Mouse (Mus musculus) ES-Bruce4 (cell line): ENCODE data around the gene Zbtb42. TPM values are rescaled to one million over a fixed set of nuclear protein-coding genes. Genes with fewer than 3 reads are reported as not detected.

ENCODE experiments used
- H3K27ac ChIP-seq: 2 replicates; pipeline ENCODE4 v1.5.1; 2012; ENCODE audit warnings: low read length, inconsistent platforms; ENCODE audit not compliant: insufficient read depth
- H3K27me3 ChIP-seq: 2 replicates; pipeline ENCODE4 v1.6.1; 2012; ENCODE audit warnings: mild to moderate bottlenecking, low read length, inconsistent platforms; ENCODE audit not compliant: control insufficient read depth, poor library complexity, insufficient read depth, severe bottlenecking
- H3K36me3 ChIP-seq: 2 replicates; pipeline ENCODE4 v1.6.1; 2012; ENCODE audit warnings: inconsistent platforms, mild to moderate bottlenecking, low read length, moderate library complexity; ENCODE audit not compliant: control insufficient read depth, poor library complexity, insufficient read depth, severe bottlenecking
- H3K4me1 ChIP-seq: one replicate; pipeline ENCODE4 v1.8.1; 2011; ENCODE audit warnings: low read length; ENCODE audit not compliant: control insufficient read depth, insufficient read depth
- H3K4me3 ChIP-seq: 2 replicates; pipeline ENCODE4 v1.5.1; 2011; ENCODE audit warnings: low read depth, mild to moderate bottlenecking, low read length
- H3K9ac ChIP-seq: 2 replicates; pipeline ENCODE4 v1.6.1; 2012; ENCODE audit warnings: low read depth, mild to moderate bottlenecking, inconsistent platforms; ENCODE audit not compliant: poor library complexity, severe bottlenecking
- H3K9me3 ChIP-seq: replicated peaks from 2 replicates; pipeline ENCODE4 v1.6.1; 2012; ENCODE audit warnings: mild to moderate bottlenecking, low read length, inconsistent platforms; ENCODE audit not compliant: control insufficient read depth, poor library complexity, insufficient read depth, severe bottlenecking
- CTCF ChIP-seq: IDR thresholded peaks from one replicate; pipeline ENCODE4 v1.8.1; 2011; ENCODE audit warnings: low read depth, low read length
- EP300 ChIP-seq: IDR thresholded peaks from 2 replicates; pipeline ENCODE4 v1.6.1; 2011; ENCODE audit warnings: low read depth, low read length; ENCODE audit not compliant: insufficient read depth
- POLR2A ChIP-seq: IDR thresholded peaks from one replicate; pipeline ENCODE4 v1.8.1; 2011; ENCODE audit warnings: low read length; ENCODE audit not compliant: insufficient read depth
- polyA plus RNA-seq: library from polyadenylated mRNA; stranded (reverse); fragments of >200 nt; gene quantifications from 2 replicates; pipeline ENCODE4 v1.2.4, GENCODE M21; 2011; ENCODE audit warnings: low read depth; ENCODE audit not compliant: missing spikeins, insufficient read depth, insufficient read length

The Zbtb42 gene
- polyA plus RNA-seq, 1 experiment: 2.2 TPM

DNA sequence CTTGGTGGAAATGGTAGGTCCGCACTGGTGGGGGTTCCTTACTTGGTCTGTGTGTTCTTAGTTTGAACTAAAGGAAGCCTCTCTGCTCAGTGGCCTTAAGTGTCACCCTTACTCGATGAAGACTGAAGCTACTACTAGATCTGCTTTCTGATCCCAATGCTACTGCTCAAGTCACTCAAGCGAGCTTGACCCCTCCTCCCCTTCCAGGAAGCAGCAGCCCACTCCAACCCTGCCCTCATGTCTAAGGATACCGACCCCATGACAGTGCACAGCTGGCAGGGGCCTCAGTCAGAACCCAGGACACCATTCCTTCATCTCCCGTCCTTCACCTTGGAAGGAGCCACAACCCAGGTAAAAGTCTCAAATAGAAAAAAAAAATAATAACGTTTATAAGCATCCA, 41.6 kb downstream of the Zbtb42 start, which contains the start of gene Cep170b:
TSS of gene Cep170b (plus strand) at position 240 of the 400 bp plus-strand sequence.
- H3K9me3 ChIP-seq: no peaks in the 10 kb centered on the region
- peaks cover 2% of the 10 kb centered on the region for H3K4me1 ChIP-seq
- peak within 1 kb of the TSS; percentile 86 for H3K9ac ChIP-seq
- no peaks in the 10 kb centered on the region for H3K27me3 ChIP-seq
- TF ChIP-seq CTCF (no peak), EP300 (no peak), POLR2A (no peak)
- H3K36me3 ChIP-seq: no peaks in the 10 kb centered on the region; the same call in 1 of the 2 replicates
- H3K27ac ChIP-seq: peak within 1 kb of the TSS; percentile 87
- H3K4me3 ChIP-seq: peak within 1 kb of the TSS; percentile 75

DNA sequence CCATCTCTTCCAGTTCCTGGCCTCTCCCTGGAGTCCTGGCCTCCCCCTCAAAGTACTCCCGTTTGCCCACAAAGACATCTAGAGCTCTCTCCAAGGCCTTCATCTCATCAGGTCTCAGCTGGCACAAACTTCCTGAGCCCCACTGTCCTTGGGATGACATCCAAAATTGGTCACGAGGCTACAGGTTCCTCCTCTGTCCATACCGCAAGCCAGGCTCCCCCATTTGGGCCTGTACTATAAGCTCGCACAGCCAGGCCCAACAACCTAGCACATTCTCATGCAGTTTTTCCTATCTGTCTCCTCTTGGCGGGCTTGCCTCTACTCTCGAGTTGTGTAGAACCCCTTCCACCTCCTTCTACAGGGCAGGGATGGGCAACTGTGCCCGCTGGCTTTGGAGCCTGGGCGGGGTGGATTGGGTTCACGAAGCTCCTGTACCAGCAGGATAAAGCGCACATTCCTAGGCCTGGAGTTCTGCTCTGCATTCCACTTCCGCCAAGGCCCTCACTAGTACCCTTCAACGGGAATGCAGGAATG, 42.3 kb downstream of the Zbtb42 start:
- Histone ChIP-seq H3K27me3 (no peaks in the 10 kb centered on the region), H3K4me1 (peaks cover 2% of the 10 kb centered on the region), H3K9ac (peak overlapping the region; percentile 86), H3K36me3 (no peaks in the 10 kb centered on the region; the same call in 1 of the 2 replicates), H3K27ac (peak overlapping the region; percentile 87), H3K4me3 (peak overlapping the region; percentile 75), H3K9me3 (no peaks in the 10 kb centered on the region)
- no peak for TF ChIP-seq EP300
- no peak for TF ChIP-seq POLR2A
- no peak for TF ChIP-seq CTCF

GRCm38 (mm10) chr12:112721424-112722239, 43.0 kb downstream of the Zbtb42 start:
- Histone ChIP-seq H3K9ac (peak overlapping the region; percentile 86), H3K9me3 (no peaks in the 10 kb centered on the region), H3K4me1 (peaks cover 2% of the 10 kb centered on the region), H3K4me3 (peak overlapping the region; percentile 75), H3K27ac (peak overlapping the region; percentile 87), H3K36me3 (no peaks in the 10 kb centered on the region; the same call in 1 of the 2 replicates), H3K27me3 (no peaks in the 10 kb centered on the region)
- peak; percentile 43; the same call in 1 of the 2 replicates for TF ChIP-seq EP300
- peak; percentile 34 for TF ChIP-seq POLR2A
- peak; percentile 6 for TF ChIP-seq CTCF

DNA sequence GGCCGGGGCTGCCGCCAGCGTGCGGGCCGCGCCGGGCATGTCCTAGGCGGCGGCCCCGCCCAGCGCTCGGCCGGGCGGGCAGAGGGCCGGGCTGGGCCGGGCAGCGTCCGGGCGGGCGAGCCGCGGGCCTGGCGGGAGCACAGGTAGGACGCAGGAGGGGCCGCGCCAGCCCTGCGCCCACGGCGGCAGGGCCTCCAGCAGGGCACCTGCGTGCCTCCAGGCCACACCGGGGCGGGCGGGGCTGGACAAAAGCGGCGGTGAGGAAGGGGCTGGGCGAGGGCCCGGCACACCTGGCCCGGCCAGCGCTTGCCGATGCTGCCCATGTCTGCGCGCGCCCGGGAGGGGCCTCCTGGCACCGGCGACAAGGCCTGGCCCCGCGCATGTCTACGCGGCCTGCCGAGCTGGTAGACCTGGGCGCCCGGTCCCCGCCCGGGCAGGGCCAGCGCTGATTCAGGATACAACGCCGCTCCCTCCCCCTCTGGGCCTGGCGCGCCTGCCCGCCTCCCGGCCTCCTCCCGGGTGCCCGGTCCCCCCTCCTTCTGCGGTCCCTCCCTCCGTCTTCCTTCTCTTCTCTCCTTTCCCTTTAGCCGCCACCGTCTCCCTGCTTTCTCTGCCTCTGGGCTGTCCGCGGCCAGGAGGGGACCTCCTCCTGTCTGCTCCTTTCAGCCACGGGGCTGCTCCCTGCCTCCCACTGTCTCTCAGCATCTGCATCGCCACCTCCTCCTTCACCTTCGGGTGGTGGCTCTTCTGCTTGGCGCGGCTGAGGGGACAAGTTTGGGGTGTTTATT, 43.8 kb downstream of the Zbtb42 start:
- no peak overlapping the region for H3K27ac ChIP-seq
- no peaks in the 10 kb centered on the region for H3K9me3 ChIP-seq
- H3K9ac ChIP-seq: peak overlapping the region; percentile 86
- H3K4me1 ChIP-seq: peaks cover 2% of the 10 kb centered on the region
- peak overlapping the region; percentile 80 for H3K4me3 ChIP-seq
- no peaks in the 10 kb centered on the region; the same call in 1 of the 2 replicates for H3K36me3 ChIP-seq
- TF ChIP-seq EP300: no peak
- no peak for TF ChIP-seq CTCF
- no peak for TF ChIP-seq POLR2A
- no peaks in the 10 kb centered on the region for H3K27me3 ChIP-seq

- peak overlapping the region; percentile 80 for H3K4me3 ChIP-seq
- H3K4me1 ChIP-seq: peaks cover 2% of the 10 kb centered on the region
- no peaks in the 10 kb centered on the region for H3K27me3 ChIP-seq
- no peak for TF ChIP-seq CTCF
- no peak for TF ChIP-seq EP300
- TF ChIP-seq POLR2A: no peak
- H3K9me3 ChIP-seq: no peaks in the 10 kb centered on the region
- H3K9ac ChIP-seq: peak overlapping the region; percentile 86
- no peaks in the 10 kb centered on the region; the same call in 1 of the 2 replicates for H3K36me3 ChIP-seq
- no peak overlapping the region for H3K27ac ChIP-seq
These were observed 44.4 kb downstream of the Zbtb42 start for GRCm38 (mm10) chr12:112723028-112723330.

DNA sequence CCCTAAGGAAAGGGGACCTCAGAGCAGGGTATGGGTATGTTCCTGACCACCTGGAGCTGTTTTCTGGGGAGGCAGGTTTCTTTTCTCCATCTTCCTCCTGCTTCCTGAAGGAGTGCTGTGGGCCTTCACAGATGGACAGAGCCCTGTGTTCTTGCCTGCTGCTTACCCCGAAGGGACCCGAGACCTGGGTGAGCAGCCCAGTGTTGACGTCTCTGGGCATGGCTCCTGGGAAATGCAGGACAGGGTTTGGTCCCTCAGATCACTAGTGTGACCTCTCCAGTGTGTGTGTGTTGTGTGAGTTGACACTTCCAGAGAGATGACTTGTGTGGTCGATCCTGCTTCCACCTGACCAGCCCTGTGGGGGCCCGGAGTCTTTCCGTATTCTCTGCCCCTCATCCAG, 44.8 kb downstream of the Zbtb42 start:
- H3K9me3 ChIP-seq: no peaks in the 10 kb centered on the region
- no peaks in the 10 kb centered on the region; the same call in 1 of the 2 replicates for H3K36me3 ChIP-seq
- H3K4me1 ChIP-seq: peaks cover 2% of the 10 kb centered on the region
- H3K9ac ChIP-seq: no peak overlapping the region
- H3K27ac ChIP-seq: no peak overlapping the region
- TF ChIP-seq CTCF (no peak), EP300 (no peak), POLR2A (no peak)
- no peak overlapping the region for H3K4me3 ChIP-seq
- H3K27me3 ChIP-seq: no peaks in the 10 kb centered on the region
